Mouse (Mus musculus): Measurements from ENCODE around the gene Sh2b1. TPM values are rescaled to one million over a fixed set of nuclear protein-coding genes. Genes with fewer than 3 reads are reported as not detected.
"Not testable (repeated sequence)": the region's sequence is repeated elsewhere in the genome, so short reads cannot be mapped to it uniquely, and the experiment has no call there.

Gene Sh2b1
- total and polyA plus RNA-seq, 2 experiments from 2014 or later = 46.8 to 63.9 TPM

DNA sequence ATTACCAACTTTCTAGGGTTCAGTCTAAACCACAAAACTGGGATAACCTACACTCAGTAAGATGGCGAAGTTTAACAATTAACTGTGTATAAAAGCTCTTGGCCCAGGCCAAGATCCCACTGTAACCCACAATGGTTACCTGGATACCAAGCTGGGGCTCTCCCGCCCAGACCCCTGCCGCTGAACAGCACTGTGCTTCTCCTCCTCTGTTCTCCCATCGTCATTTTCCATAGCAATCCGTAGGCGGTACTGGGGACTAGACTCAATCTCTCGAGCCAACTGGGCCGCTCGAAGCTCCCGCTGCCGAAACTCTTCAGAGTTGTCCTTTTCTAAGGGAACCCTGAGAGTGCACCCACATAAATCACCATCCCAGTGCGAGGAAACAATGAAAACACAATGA, 22.7 kb upstream of the Sh2b1 start:
- no peaks in the 10 kb centered on the region for H3K4me1 ChIP-seq (ENCODE audit: insufficient read depth, low read length)
- no peak overlapping the region for H3K27ac ChIP-seq (ENCODE audit: low read depth, low read length)
- no peak for TF ChIP-seq CTCF (IDR thresholded peaks at IDR 0.05)
- no peak overlapping the region for H3K9ac ChIP-seq (replicated peaks; ENCODE audit: low read length, poor library complexity, severe bottlenecking)
- H3K4me3 ChIP-seq (ENCODE audit: low read depth, low read length) = no peak overlapping the region
- H3K4me2 ChIP-seq (ENCODE audit: low read depth, low read length, poor library complexity, severe bottlenecking) = no peak overlapping the region
- WGBS = 83% methylated on average over 12 of the region's 12 CpGs
- no peak for DNase-seq (ENCODE audit: low spot score)
- H3K9me3 ChIP-seq (ENCODE audit: low read length) = no peaks in the 10 kb centered on the region
- no peaks in the 10 kb centered on the region for H3K27me3 ChIP-seq (ENCODE audit: insufficient read depth, low read length)
- H3K36me3 ChIP-seq (ENCODE audit: insufficient read depth, low read length) = peaks cover 75% of the 10 kb centered on the region
- ATAC-seq (ENCODE audit: low FRiP score) = no peak

DNA sequence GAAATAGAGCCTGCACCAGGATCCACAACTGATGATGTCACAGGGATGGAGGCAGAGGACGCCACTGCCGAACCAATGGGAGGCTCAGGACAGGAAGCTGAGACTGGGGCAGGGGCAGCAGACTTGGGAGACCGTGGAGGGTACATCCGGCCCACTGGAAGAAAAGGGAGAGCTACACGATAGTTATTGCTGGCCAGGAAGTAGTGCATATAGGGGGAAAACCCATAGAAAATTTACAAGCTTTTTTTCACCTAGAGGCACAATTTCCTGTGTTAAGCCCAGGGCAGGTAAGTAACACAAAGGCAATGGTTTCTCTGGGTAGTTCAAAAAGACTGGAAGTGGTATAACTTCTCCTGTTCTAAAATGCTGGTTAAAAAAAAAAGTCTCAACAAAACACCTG, 21.3 kb upstream of the Sh2b1 start:
- peaks cover 88% of the 10 kb centered on the region for H3K36me3 ChIP-seq (ENCODE audit: insufficient read depth, low read length)
- H3K9me3 ChIP-seq (ENCODE audit: low read length) = no peaks in the 10 kb centered on the region
- H3K4me3 ChIP-seq (ENCODE audit: low read depth, low read length) = no peak overlapping the region
- TF ChIP-seq CTCF (IDR thresholded peaks at IDR 0.05) = no peak
- H3K27ac ChIP-seq (ENCODE audit: low read depth, low read length) = no peak overlapping the region
- ATAC-seq (ENCODE audit: low FRiP score) (no peak), DNase-seq (ENCODE audit: low spot score) (no peak)
- no peaks in the 10 kb centered on the region for H3K4me1 ChIP-seq (ENCODE audit: insufficient read depth, low read length)
- H3K27me3 ChIP-seq (ENCODE audit: insufficient read depth, low read length) = no peaks in the 10 kb centered on the region
- H3K4me2 ChIP-seq (ENCODE audit: low read depth, low read length, poor library complexity, severe bottlenecking) = no peak overlapping the region
- 97% methylated on average over 5 of the region's 5 CpGs for WGBS
- no peak overlapping the region for H3K9ac ChIP-seq (replicated peaks; ENCODE audit: low read length, poor library complexity, severe bottlenecking)

DNA sequence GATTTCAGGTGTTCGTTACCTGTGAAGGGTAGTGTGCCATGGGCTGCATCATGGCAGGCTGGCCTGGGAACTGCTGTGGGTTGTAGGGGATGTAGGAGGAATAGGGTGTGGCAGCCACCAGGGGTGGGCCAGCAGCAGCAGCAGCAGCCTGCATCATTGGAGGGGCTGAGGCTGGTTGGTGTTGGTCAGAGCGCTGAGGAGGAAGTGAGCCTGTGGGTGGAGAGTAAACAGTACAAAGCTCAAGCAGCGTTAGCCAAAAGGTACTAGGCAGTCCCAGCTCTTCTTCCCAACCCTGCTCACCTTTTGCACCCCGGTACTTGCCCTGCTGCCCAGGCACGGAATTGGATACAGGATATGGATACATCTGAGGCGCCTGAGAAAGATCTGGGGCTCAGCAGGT, 18.9 kb upstream of the Sh2b1 start:
- Histone ChIP-seq H3K4me2 (ENCODE audit: low read depth, low read length, poor library complexity, severe bottlenecking) (no peak overlapping the region), H3K9me3 (ENCODE audit: low read length) (no peaks in the 10 kb centered on the region), H3K4me1 (ENCODE audit: insufficient read depth, low read length) (no peaks in the 10 kb centered on the region), H3K27me3 (ENCODE audit: insufficient read depth, low read length) (no peaks in the 10 kb centered on the region), H3K36me3 (ENCODE audit: insufficient read depth, low read length) (peaks cover 77% of the 10 kb centered on the region), H3K9ac (replicated peaks; ENCODE audit: low read length, poor library complexity, severe bottlenecking) (no peak overlapping the region), H3K27ac (ENCODE audit: low read depth, low read length) (no peak overlapping the region), H3K4me3 (ENCODE audit: low read depth, low read length) (no peak overlapping the region)
- TF ChIP-seq CTCF (IDR thresholded peaks at IDR 0.05) = no peak
- no peak for DNase-seq (ENCODE audit: low spot score)
- 93% methylated on average over 6 of the region's 6 CpGs for WGBS
- no peak for ATAC-seq (ENCODE audit: low FRiP score)

DNA sequence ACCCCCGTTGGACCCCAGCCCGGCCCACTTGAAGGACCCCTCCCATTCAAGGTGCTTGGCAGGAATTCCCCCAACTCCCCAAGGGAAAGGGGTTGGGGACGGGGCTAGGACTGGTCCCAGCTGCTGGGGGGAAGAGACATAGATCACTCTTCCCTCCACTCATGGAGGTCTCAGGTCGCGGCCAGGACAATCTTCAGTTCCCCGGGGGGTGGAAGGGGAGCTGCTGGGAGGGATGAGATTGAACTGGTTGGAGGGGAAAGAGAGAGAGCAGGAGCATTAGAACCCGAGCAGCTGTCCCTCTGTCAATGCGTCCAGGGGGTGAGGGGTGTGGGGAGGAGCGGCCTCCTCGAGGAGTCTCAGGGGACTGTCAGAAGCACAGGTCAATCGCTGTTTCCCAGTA, 16.7 kb upstream of the Sh2b1 start:
- no peak for DNase-seq (ENCODE audit: low spot score)

DNA sequence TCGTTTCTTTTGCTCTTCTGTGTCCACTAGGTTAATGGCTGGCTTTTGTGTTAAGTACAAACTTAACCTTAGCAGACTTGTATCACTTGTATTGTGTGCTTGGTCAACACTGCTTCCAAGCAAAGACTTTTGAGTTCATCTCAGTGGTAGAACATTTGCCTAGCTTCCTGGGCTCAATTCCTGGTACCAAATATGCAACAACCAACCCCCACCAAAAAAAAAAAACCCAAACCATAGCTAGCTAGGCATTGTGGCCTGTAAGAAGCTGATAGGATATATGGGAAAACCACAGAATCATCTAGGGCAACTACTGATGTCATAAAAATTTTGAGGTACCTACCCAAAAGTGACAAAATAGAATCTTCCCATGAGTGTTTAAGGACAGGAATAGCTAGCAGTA, 15.8 kb upstream of the Sh2b1 start:
- no peak overlapping the region for H3K9ac ChIP-seq (replicated peaks; ENCODE audit: low read length, poor library complexity, severe bottlenecking)
- 70% methylated on average over 1 of the region's 1 CpGs for WGBS
- no peak overlapping the region for H3K4me2 ChIP-seq (ENCODE audit: low read depth, low read length, poor library complexity, severe bottlenecking)
- ATAC-seq (ENCODE audit: low FRiP score) (no peak), DNase-seq (ENCODE audit: low spot score) (no peak)
- TF ChIP-seq CTCF (IDR thresholded peaks at IDR 0.05) = no peak
- no peak overlapping the region for H3K4me3 ChIP-seq (ENCODE audit: low read depth, low read length)
- H3K27me3 ChIP-seq (ENCODE audit: insufficient read depth, low read length) = no peaks in the 10 kb centered on the region
- H3K4me1 ChIP-seq (ENCODE audit: insufficient read depth, low read length) = 0 out of 2 replicates have a peak, but pooled peaks cover 2% of the 10 kb centered on the region
- no peaks in the 10 kb centered on the region for H3K9me3 ChIP-seq (ENCODE audit: low read length)
- H3K27ac ChIP-seq (ENCODE audit: low read depth, low read length) = no peak overlapping the region
- H3K36me3 ChIP-seq (ENCODE audit: insufficient read depth, low read length) = peaks cover 48% of the 10 kb centered on the region

More for the DNA sequence above, 16.7 kb upstream of the Sh2b1 start:
- Histone ChIP-seq H3K36me3 (ENCODE audit: insufficient read depth, low read length) (peaks cover 57% of the 10 kb centered on the region), H3K9me3 (ENCODE audit: low read length) (no peaks in the 10 kb centered on the region), H3K4me3 (ENCODE audit: low read depth, low read length) (no peak overlapping the region), H3K9ac (replicated peaks; ENCODE audit: low read length, poor library complexity, severe bottlenecking) (no peak overlapping the region), H3K4me1 (ENCODE audit: insufficient read depth, low read length) (0 out of 2 replicates have a peak, but pooled peaks cover 2% of the 10 kb centered on the region), H3K4me2 (ENCODE audit: low read depth, low read length, poor library complexity, severe bottlenecking) (no peak overlapping the region), H3K27me3 (ENCODE audit: insufficient read depth, low read length) (no peaks in the 10 kb centered on the region), H3K27ac (ENCODE audit: low read depth, low read length) (no peak overlapping the region)
- TF ChIP-seq CTCF (IDR thresholded peaks at IDR 0.05) = no peak
- 59% methylated on average over 11 of the region's 11 CpGs for WGBS
- ATAC-seq (ENCODE audit: low FRiP score) = 0 out of 2 replicates have a peak, but pooled peaks have one; percentile 4

DNA sequence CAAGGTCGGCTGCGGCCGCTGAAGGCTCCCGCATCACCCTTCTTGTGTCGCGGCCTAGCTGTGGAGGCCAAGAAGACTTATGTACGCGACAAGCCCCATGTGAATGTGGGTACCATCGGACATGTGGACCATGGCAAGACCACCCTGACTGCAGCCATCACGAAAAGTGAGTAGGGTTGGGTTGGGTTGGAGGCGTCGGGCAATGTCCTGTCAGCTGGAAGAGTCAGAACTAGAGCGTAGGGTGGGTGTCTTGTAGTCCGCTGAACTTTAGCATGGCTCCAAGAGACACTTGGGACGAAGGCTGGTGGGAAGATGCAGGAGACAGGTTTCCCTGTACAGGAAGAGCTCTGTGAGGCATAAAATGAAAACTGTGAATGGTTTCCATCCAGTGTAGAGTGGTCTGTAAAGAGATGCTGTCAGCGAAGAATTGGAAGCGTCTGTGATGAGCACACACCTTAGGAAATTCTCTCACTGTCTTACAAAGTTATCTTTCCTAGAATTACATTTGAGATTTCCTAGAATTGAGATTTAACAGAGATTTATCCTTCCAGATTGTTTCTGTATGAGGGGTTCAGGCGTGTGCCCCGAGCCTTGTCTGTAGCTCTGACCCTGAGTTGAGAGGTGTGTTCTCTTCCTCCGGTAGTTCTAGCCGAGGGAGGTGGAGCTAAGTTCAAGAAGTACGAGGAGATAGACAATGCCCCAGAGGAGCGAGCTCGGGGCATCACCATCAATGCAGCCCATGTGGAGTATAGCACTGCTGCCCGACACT, 12.6 kb upstream of the Sh2b1 start:
- peak overlapping the region; percentile 68; the same call in 1 of the 2 replicates for H3K27ac ChIP-seq (ENCODE audit: low read depth, low read length)
- H3K4me2 ChIP-seq (ENCODE audit: low read depth, low read length, poor library complexity, severe bottlenecking) = peak overlapping the region; percentile 81
- peak overlapping the region; percentile 46 for H3K4me3 ChIP-seq (ENCODE audit: low read depth, low read length)
- not testable (repeated sequence) for H3K9me3 ChIP-seq (ENCODE audit: low read length); H3K4me1 ChIP-seq (ENCODE audit: insufficient read depth, low read length); DNase-seq (ENCODE audit: low spot score); H3K27me3 ChIP-seq (ENCODE audit: insufficient read depth, low read length)
- peaks cover 16% of the 10 kb centered on the region for H3K36me3 ChIP-seq (ENCODE audit: insufficient read depth, low read length)
- H3K9ac ChIP-seq (replicated peaks; ENCODE audit: low read length, poor library complexity, severe bottlenecking) = peak overlapping the region; percentile 73
- peak; percentile 19; the same call in 1 of the 2 replicates for ATAC-seq (ENCODE audit: low FRiP score)
- WGBS = 21% methylated on average over 21 of the region's 25 CpGs
